Mouse (Mus musculus) hindbrain, embryonic 15.5 days (tissue): ENCODE measurements at regions not wholly inside any gene's neighbourhood (a gene's known extent, or its start where the extent isn't known, plus 50 kb on each side); places are given as distances from the start of the nearest gene placed in this dataset.
"Not testable (repeated sequence)": the region's sequence is repeated elsewhere in the genome, so short reads cannot be mapped to it uniquely, and the experiment has no call there.

Experiments used
- ATAC-seq: fragments of 200-750 bp; cut with Nextera tagmentation; 2 replicates; pipeline ENCODE4 v1.8.0; 2017; ENCODE audit warnings: low read depth, moderate number of reproducible peaks, moderate TSS enrichment; ENCODE audit not compliant: low FRiP score
- H3K27ac ChIP-seq: fragments of 300-500 bp; sonication (generic); replicated peaks from 2 replicates; pipeline ENCODE4 v1.5.1; 2015; ENCODE audit warnings: mild to moderate bottlenecking, inconsistent platforms
- H3K27me3 ChIP-seq: fragments of 300-500 bp; sonication (generic); 2 replicates; pipeline ENCODE4 v1.6.1; 2015; ENCODE audit warnings: control low read depth, inconsistent platforms
- H3K36me3 ChIP-seq: fragments of 300-500 bp; sonication (generic); 2 replicates; pipeline ENCODE4 v1.6.1; 2015; ENCODE audit warnings: control low read depth, inconsistent platforms
- H3K4me1 ChIP-seq: fragments of 300-500 bp; sonication (generic); replicated peaks from 2 replicates; pipeline ENCODE4 v1.6.1; 2015; ENCODE audit warnings: control low read depth, inconsistent platforms
- H3K4me2 ChIP-seq: fragments of 300-500 bp; sonication (generic); 2 replicates; pipeline ENCODE4 v1.6.1; 2015; ENCODE audit warnings: moderate library complexity, mild to moderate bottlenecking, inconsistent platforms
- H3K4me3 ChIP-seq: fragments of 300-500 bp; sonication (generic); 2 replicates; pipeline ENCODE4 v1.5.1; 2015; ENCODE audit warnings: mild to moderate bottlenecking, inconsistent platforms
- H3K9ac ChIP-seq: fragments of 300-500 bp; sonication (generic); 2 replicates; pipeline ENCODE4 v1.6.1; 2015; ENCODE audit warnings: inconsistent platforms
- H3K9me3 ChIP-seq: fragments of 300-500 bp; sonication (generic); 2 replicates; pipeline ENCODE4 v1.6.1; 2016; ENCODE audit warnings: control low read depth, inconsistent platforms
- WGBS: fragments of 180-500 bp; shearing (Covaris S2); methylation state at CpG from one replicate; pipeline ENCODE4 v1.1.7; 2015; 5-methylcytosine and 5-hydroxymethylcytosine counted together

GRCm38 (mm10) chr4:22140122-22140521 lies 209.0 kb downstream of the Faxc start:
- 35% methylated on average over 3 of the region's 3 CpGs for WGBS
- no peaks in the 10 kb centered on the region for H3K36me3 ChIP-seq
- no peak overlapping the region for H3K4me3 ChIP-seq
- no peak overlapping the region for H3K4me2 ChIP-seq
- no peak overlapping the region for H3K9ac ChIP-seq
- H3K27ac ChIP-seq = no peak overlapping the region
- ATAC-seq = no peak
- H3K27me3 ChIP-seq = no peaks in the 10 kb centered on the region
- no peaks in the 10 kb centered on the region for H3K9me3 ChIP-seq
- H3K4me1 ChIP-seq = no peaks in the 10 kb centered on the region

GRCm38 (mm10) chr4:22143546-22143945 lies 212.4 kb downstream of the Faxc start:
- Histone ChIP-seq H3K9ac (no peak overlapping the region), H3K9me3 (no peaks in the 10 kb centered on the region), H3K4me1 (no peaks in the 10 kb centered on the region), H3K27ac (no peak overlapping the region), H3K4me2 (no peak overlapping the region), H3K36me3 (no peaks in the 10 kb centered on the region), H3K27me3 (no peaks in the 10 kb centered on the region), H3K4me3 (no peak overlapping the region)
- no peak for ATAC-seq
- WGBS = 100% methylated on average over 1 of the region's 1 CpGs

GRCm38 (mm10) chr4:22144834-22145233 lies 212.5 kb upstream of the Fbxl4 start:
- not testable (repeated sequence) for H3K9ac ChIP-seq, H3K27ac ChIP-seq, H3K27me3 ChIP-seq, H3K36me3 ChIP-seq, H3K4me2 ChIP-seq, H3K9me3 ChIP-seq, H3K4me3 ChIP-seq, H3K4me1 ChIP-seq, ATAC-seq
- 85% methylated on average over 1 of the region's 1 CpGs for WGBS

GRCm38 (mm10) chr4:22146648-22147409 lies 210.5 kb upstream of the Fbxl4 start:
- Histone ChIP-seq H3K36me3 (no peaks in the 10 kb centered on the region), H3K4me2 (no peak overlapping the region), H3K27me3 (no peaks in the 10 kb centered on the region), H3K4me3 (no peak overlapping the region), H3K9me3 (no peaks in the 10 kb centered on the region), H3K27ac (no peak overlapping the region), H3K9ac (no peak overlapping the region), H3K4me1 (peaks cover 4% of the 10 kb centered on the region)
- ATAC-seq = no peak
- 67% methylated on average over 6 of the region's 6 CpGs for WGBS

GRCm38 (mm10) chr4:22151899-22152493 lies 205.3 kb upstream of the Fbxl4 start:
- WGBS = 16% methylated on average over 10 of the region's 10 CpGs
- Histone ChIP-seq H3K4me1 (peaks cover 12% of the 10 kb centered on the region), H3K9ac (no peak overlapping the region), H3K4me2 (peak overlapping the region; percentile 24), H3K36me3 (no peaks in the 10 kb centered on the region), H3K4me3 (no peak overlapping the region), H3K27ac (no peak overlapping the region), H3K27me3 (no peaks in the 10 kb centered on the region), H3K9me3 (no peaks in the 10 kb centered on the region)
- ATAC-seq = 0 out of 2 replicates have a peak, but pooled peaks have one; percentile 27

- peaks cover 12% of the 10 kb centered on the region for H3K4me1 ChIP-seq
- no peak overlapping the region for H3K4me2 ChIP-seq
- H3K9ac ChIP-seq = no peak overlapping the region
- no peak for ATAC-seq
- H3K27ac ChIP-seq = no peak overlapping the region
- no peaks in the 10 kb centered on the region for H3K36me3 ChIP-seq
- WGBS = 48% methylated on average over 7 of the region's 7 CpGs
- H3K9me3 ChIP-seq = no peaks in the 10 kb centered on the region
- H3K27me3 ChIP-seq = no peaks in the 10 kb centered on the region
- H3K4me3 ChIP-seq = no peak overlapping the region
These were observed 204.3 kb upstream of the Fbxl4 start for GRCm38 (mm10) chr4:22152971-22153544.

- Histone ChIP-seq H3K4me2 (no peak overlapping the region), H3K27me3 (no peaks in the 10 kb centered on the region), H3K4me3 (no peak overlapping the region), H3K9ac (no peak overlapping the region), H3K36me3 (no peaks in the 10 kb centered on the region), H3K4me1 (peaks cover 12% of the 10 kb centered on the region), H3K9me3 (no peaks in the 10 kb centered on the region), H3K27ac (no peak overlapping the region)
- 66% methylated on average over 6 of the region's 6 CpGs for WGBS
- ATAC-seq = no peak
These were observed 203.7 kb upstream of the Fbxl4 start for GRCm38 (mm10) chr4:22153620-22154019.

GRCm38 (mm10) chr4:22186422-22186821 lies 170.9 kb upstream of the Fbxl4 start:
- Histone ChIP-seq H3K27me3 (no peaks in the 10 kb centered on the region), H3K4me3 (no peak overlapping the region), H3K36me3 (no peaks in the 10 kb centered on the region), H3K9me3 (no peaks in the 10 kb centered on the region), H3K27ac (no peak overlapping the region), H3K4me2 (no peak overlapping the region), H3K9ac (no peak overlapping the region), H3K4me1 (no peaks in the 10 kb centered on the region; the same call in 1 of the 2 replicates)
- WGBS = 40% methylated on average over 1 of the region's 1 CpGs
- ATAC-seq = no peak

GRCm38 (mm10) chr4:22188141-22189006 lies 169.0 kb upstream of the Fbxl4 start:
- Histone ChIP-seq H3K27me3 (no peaks in the 10 kb centered on the region), H3K4me2 (no peak overlapping the region)
- WGBS = 44% methylated on average over 13 of the region's 13 CpGs

GRCm38 (mm10) chr4:22196501-22196900 lies 160.8 kb upstream of the Fbxl4 start:
- no peak overlapping the region for H3K27ac ChIP-seq
- ATAC-seq = no peak
- WGBS = 62% methylated on average over 3 of the region's 3 CpGs
- H3K9me3 ChIP-seq = no peaks in the 10 kb centered on the region
- no peaks in the 10 kb centered on the region for H3K27me3 ChIP-seq
- no peaks in the 10 kb centered on the region for H3K4me1 ChIP-seq
- H3K36me3 ChIP-seq = no peaks in the 10 kb centered on the region
- H3K4me2 ChIP-seq = no peak overlapping the region
- H3K4me3 ChIP-seq = no peak overlapping the region
- H3K9ac ChIP-seq = no peak overlapping the region

More at GRCm38 (mm10) chr4:22188141-22189006, 169.0 kb upstream of the Fbxl4 start:
- Histone ChIP-seq H3K4me1 (no peaks in the 10 kb centered on the region; the same call in 1 of the 2 replicates), H3K27ac (no peak overlapping the region), H3K4me3 (no peak overlapping the region), H3K36me3 (no peaks in the 10 kb centered on the region), H3K9me3 (no peaks in the 10 kb centered on the region), H3K9ac (no peak overlapping the region)
- no peak for ATAC-seq

- WGBS = 90% methylated on average over 5 of the region's 5 CpGs
- Histone ChIP-seq H3K27me3 (no peaks in the 10 kb centered on the region), H3K36me3 (no peaks in the 10 kb centered on the region), H3K4me3 (no peak overlapping the region), H3K4me2 (no peak overlapping the region), H3K4me1 (no peaks in the 10 kb centered on the region), H3K27ac (no peak overlapping the region), H3K9ac (no peak overlapping the region), H3K9me3 (no peaks in the 10 kb centered on the region)
- ATAC-seq = no peak
These were observed 148.8 kb upstream of the Fbxl4 start for GRCm38 (mm10) chr4:22208531-22208930.

GRCm38 (mm10) chr4:22237640-22238039 lies 119.7 kb upstream of the Fbxl4 start:
- 82% methylated on average over 3 of the region's 3 CpGs for WGBS
- no peaks in the 10 kb centered on the region for H3K27me3 ChIP-seq
- H3K27ac ChIP-seq = no peak overlapping the region
- H3K9ac ChIP-seq = no peak overlapping the region
- no peak overlapping the region for H3K4me2 ChIP-seq
- H3K36me3 ChIP-seq = no peaks in the 10 kb centered on the region
- ATAC-seq = no peak
- no peak overlapping the region for H3K4me3 ChIP-seq
- no peaks in the 10 kb centered on the region for H3K9me3 ChIP-seq
- no peaks in the 10 kb centered on the region for H3K4me1 ChIP-seq
